Mouse (Mus musculus) G1E (cell line): ENCODE results near the gene Rsrp1.

Experiments used
- CTCF ChIP-seq: IDR thresholded peaks from 2 replicates; pipeline ENCODE4 v1.5.1; 2012; ENCODE audit warnings: low read depth, low read length, inconsistent platforms, mixed read lengths
- TAL1 ChIP-seq: conservative IDR thresholded peaks from 2 replicates; pipeline ENCODE4 v1.6.1; 2012; ENCODE audit warnings: low read depth, low read length, inconsistent platforms, mixed read lengths

DNA sequence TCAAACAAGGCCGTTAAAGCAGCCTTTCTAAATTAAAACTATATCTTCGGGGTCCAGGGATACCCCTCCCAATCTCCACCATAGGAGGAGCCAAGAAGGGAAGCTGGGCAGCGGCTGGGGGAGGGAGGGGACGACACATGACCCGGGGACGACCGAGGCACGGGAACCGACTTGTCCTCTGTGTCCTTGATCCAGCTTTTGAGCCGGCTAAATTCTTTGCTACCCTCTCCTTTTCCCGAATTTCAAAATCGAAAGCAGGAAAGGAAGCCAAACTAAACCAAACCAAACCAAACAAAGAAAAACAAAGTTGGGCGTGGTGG is 507 bp upstream of the Rsrp1 start:
- no peak for TF ChIP-seq TAL1
- no peak for TF ChIP-seq CTCF
